Mouse (Mus musculus) thymus, postnatal 14 days (tissue): ENCODE results near the gene Lhfpl4.

Source experiments
- DNase-seq: peaks from one replicate; pipeline ENCODE4 v3.0.0; 2021

The Lhfpl4 gene

GRCm38 (mm10) chr6:113168316-113168975 is 26.7 kb downstream of the Lhfpl4 start:
- DNase-seq, result no peak

- no peak for DNase-seq
Measured at GRCm38 (mm10) chr6:113166661-113167251, 28.4 kb downstream of the Lhfpl4 start.

- no peak for DNase-seq
Measured at GRCm38 (mm10) chr6:113163513-113163912, 31.7 kb downstream of the Lhfpl4 start.

- DNase-seq, result no peak
Measured at GRCm38 (mm10) chr6:113161982-113162381, 33.2 kb downstream of the Lhfpl4 start.

GRCm38 (mm10) chr6:113160106-113160505 is 35.1 kb downstream of the Lhfpl4 start:
- no peak for DNase-seq

GRCm38 (mm10) chr6:113156064-113156463 is 39.1 kb downstream of the Lhfpl4 start:
- DNase-seq, result no peak

- DNase-seq, result no peak
Measured at GRCm38 (mm10) chr6:113154886-113155285, 40.3 kb downstream of the Lhfpl4 start.

- no peak for DNase-seq
Measured at GRCm38 (mm10) chr6:113154071-113154470, 41.1 kb downstream of the Lhfpl4 start.

GRCm38 (mm10) chr6:113145249-113145648 is 49.9 kb downstream of the Lhfpl4 start:
- DNase-seq, result no peak

GRCm38 (mm10) chr6:113144764-113145163 is 50.4 kb downstream of the Lhfpl4 start:
- no peak for DNase-seq

- no peak for DNase-seq
Measured at GRCm38 (mm10) chr6:113141389-113142094, 53.6 kb downstream of the Lhfpl4 start.

GRCm38 (mm10) chr6:113133360-113133759 is 61.8 kb downstream of the Lhfpl4 start:
- no peak for DNase-seq

- no peak for DNase-seq
Measured at GRCm38 (mm10) chr6:113120806-113121205, 74.4 kb downstream of the Lhfpl4 start.
